Mouse (Mus musculus): Measurements from ENCODE around the gene Ubl3.

GRCm38 (mm10) chr5:148590603-148591447 is 38.2 kb upstream of the Ubl3 start:
- no peak for TF ChIP-seq POLR2A (IDR thresholded peaks at IDR 0.05; ENCODE audit: extremely low read depth, insufficient read depth, low read length)
- TF ChIP-seq CTCF (IDR thresholded peaks at IDR 0.05; ENCODE audit: extremely low read depth, insufficient read depth, low read length) = no peak

Measured in cortical plate, adult 2 months (tissue).